Mouse (Mus musculus) hindbrain, embryonic 16.5 days (tissue): Measurements from ENCODE around the gene Gsg1l. TPM values are rescaled to one million over a fixed set of nuclear protein-coding genes. Genes with fewer than 3 reads are reported as not detected.

ENCODE experiments used
- ATAC-seq: fragments of 200-750 bp; cut with Nextera tagmentation; 2 replicates; pipeline ENCODE4 v1.8.0; 2017; ENCODE audit warnings: moderate TSS enrichment, moderate library complexity
- H3K27ac ChIP-seq: fragments of 300-500 bp; sonication (generic); 2 replicates; pipeline ENCODE4 v1.5.1; 2014; ENCODE audit warnings: low read depth, mild to moderate bottlenecking, control low read depth, low read length, moderate library complexity
- H3K27me3 ChIP-seq: fragments of 300-500 bp; sonication (generic); replicated peaks from 2 replicates; pipeline ENCODE4 v1.6.1; 2014; ENCODE audit warnings: low read length; ENCODE audit not compliant: control insufficient read depth, insufficient read depth
- H3K36me3 ChIP-seq: fragments of 300-500 bp; sonication (generic); 2 replicates; pipeline ENCODE4 v1.6.1; 2014; ENCODE audit warnings: mild to moderate bottlenecking, low read length, moderate library complexity, mixed read lengths; ENCODE audit not compliant: control insufficient read depth, insufficient read depth
- H3K4me1 ChIP-seq: fragments of 300-500 bp; sonication (generic); 2 replicates; pipeline ENCODE4 v1.6.1; 2014; ENCODE audit warnings: low read depth, low read length; ENCODE audit not compliant: control insufficient read depth, insufficient read depth
- H3K4me2 ChIP-seq: fragments of 300-500 bp; sonication (generic); 2 replicates; pipeline ENCODE4 v1.6.1; 2014; ENCODE audit warnings: mild to moderate bottlenecking, low read length, control low read depth, moderate library complexity
- H3K4me3 ChIP-seq: fragments of 300-500 bp; sonication (generic); 2 replicates; pipeline ENCODE4 v1.5.1; 2014; ENCODE audit warnings: mild to moderate bottlenecking, low read length, control low read depth, moderate library complexity
- H3K9ac ChIP-seq: fragments of 300-500 bp; sonication (generic); 2 replicates; pipeline ENCODE4 v1.6.1; 2014; ENCODE audit warnings: low read depth, mild to moderate bottlenecking, control low read depth, low read length, moderate library complexity
- H3K9me3 ChIP-seq: fragments of 300-500 bp; sonication (generic); 2 replicates; pipeline ENCODE4 v1.6.1; 2014; ENCODE audit warnings: mild to moderate bottlenecking, low read length, moderate library complexity; ENCODE audit not compliant: control insufficient read depth
- WGBS: fragments of 180-500 bp; shearing (Covaris S2); extraction: QIAGEN DNeasy Blood & Tissue Kit; methylation state at CpG from one replicate; pipeline ENCODE4 v1.1.7; 2014; 5-methylcytosine and 5-hydroxymethylcytosine counted together
- polyA plus RNA-seq: library from polyadenylated mRNA; unstranded; fragments of >200 nt; fragmentation: Nextera tagmentation; extraction: Ambion mirVana; gene quantifications from 2 replicates; pipeline ENCODE4 v1.2.1, GENCODE M21; 2015

The Gsg1l gene
- polyA plus RNA-seq, 1 experiment from 2014 or later, result 16.9 TPM

DNA sequence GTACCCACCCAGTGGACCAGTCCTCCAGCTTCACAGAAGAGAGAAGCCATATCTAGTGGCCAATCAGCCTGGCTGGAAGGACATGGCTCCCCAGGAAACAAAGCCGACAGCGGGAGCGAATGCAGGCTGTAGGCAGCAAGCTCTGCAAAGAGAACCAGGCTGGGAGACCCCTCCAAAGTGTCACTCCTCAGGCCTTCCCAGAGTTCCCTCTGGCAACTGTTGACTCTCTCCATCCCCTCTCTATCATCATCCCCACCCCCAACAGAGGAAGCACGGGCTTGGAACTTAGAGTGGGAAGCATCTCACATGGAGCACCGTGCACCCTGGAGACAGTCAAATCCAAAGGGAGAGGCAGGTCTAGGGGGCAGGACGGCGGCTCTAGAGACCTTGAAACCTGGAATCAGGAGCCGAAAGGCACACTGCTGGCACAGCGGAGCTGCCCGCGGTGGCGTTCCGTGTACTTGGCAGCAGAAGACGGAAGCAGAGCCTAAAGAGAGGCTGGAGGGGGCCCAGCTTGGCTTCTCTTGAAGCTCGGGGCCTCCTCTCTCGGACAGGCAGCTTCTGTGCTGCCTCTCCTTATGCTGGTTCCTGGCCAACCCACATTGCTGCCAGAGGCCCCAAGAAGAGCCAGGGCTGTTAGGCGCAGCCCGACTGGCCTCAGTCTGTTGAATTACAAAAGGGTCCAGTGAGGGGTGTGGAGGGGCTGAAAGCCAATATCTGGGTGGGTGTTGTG lies 41.3 kb downstream of the Gsg1l start:
- 43% methylated on average over 14 of the region's 18 CpGs for WGBS
- H3K36me3 ChIP-seq, result no peaks in the 10 kb centered on the region
- peak overlapping the region; percentile 68 for H3K27ac ChIP-seq
- no peaks in the 10 kb centered on the region for H3K9me3 ChIP-seq
- peak overlapping the region; percentile 20; the same call in 1 of the 2 replicates for H3K4me2 ChIP-seq
- no peak overlapping the region for H3K9ac ChIP-seq
- peaks cover 25% of the 10 kb centered on the region for H3K4me1 ChIP-seq
- peak; percentile 90 for ATAC-seq
- H3K27me3 ChIP-seq, result no peaks in the 10 kb centered on the region
- no peak overlapping the region for H3K4me3 ChIP-seq

- H3K9ac ChIP-seq, result no peak overlapping the region
- ATAC-seq, result no peak
- H3K27me3 ChIP-seq, result no peaks in the 10 kb centered on the region
- no peak overlapping the region for H3K4me2 ChIP-seq
- H3K9me3 ChIP-seq, result no peaks in the 10 kb centered on the region
- H3K36me3 ChIP-seq, result no peaks in the 10 kb centered on the region
- whole genome bisulfite sequencing, result 84% methylated on average over 5 of the region's 5 CpGs
- H3K4me1 ChIP-seq, result peaks cover 27% of the 10 kb centered on the region
- no peak overlapping the region for H3K4me3 ChIP-seq
- H3K27ac ChIP-seq, result no peak overlapping the region
Observed at GRCm38 (mm10) chr7:126039847-126040246, 42.4 kb downstream of the Gsg1l start.

GRCm38 (mm10) chr7:126039247-126039835 lies 42.9 kb downstream of the Gsg1l start:
- ATAC-seq, result no peak
- 60% methylated on average over 5 of the region's 5 CpGs for WGBS
- H3K4me1 ChIP-seq, result peaks cover 30% of the 10 kb centered on the region
- peak overlapping the region; percentile 79 for H3K27ac ChIP-seq
- H3K4me2 ChIP-seq, result peak overlapping the region; percentile 40
- peak overlapping the region; percentile 56 for H3K9ac ChIP-seq
- no peak overlapping the region for H3K4me3 ChIP-seq
- H3K36me3 ChIP-seq, result no peaks in the 10 kb centered on the region
- H3K27me3 ChIP-seq, result no peaks in the 10 kb centered on the region
- H3K9me3 ChIP-seq, result no peaks in the 10 kb centered on the region

DNA sequence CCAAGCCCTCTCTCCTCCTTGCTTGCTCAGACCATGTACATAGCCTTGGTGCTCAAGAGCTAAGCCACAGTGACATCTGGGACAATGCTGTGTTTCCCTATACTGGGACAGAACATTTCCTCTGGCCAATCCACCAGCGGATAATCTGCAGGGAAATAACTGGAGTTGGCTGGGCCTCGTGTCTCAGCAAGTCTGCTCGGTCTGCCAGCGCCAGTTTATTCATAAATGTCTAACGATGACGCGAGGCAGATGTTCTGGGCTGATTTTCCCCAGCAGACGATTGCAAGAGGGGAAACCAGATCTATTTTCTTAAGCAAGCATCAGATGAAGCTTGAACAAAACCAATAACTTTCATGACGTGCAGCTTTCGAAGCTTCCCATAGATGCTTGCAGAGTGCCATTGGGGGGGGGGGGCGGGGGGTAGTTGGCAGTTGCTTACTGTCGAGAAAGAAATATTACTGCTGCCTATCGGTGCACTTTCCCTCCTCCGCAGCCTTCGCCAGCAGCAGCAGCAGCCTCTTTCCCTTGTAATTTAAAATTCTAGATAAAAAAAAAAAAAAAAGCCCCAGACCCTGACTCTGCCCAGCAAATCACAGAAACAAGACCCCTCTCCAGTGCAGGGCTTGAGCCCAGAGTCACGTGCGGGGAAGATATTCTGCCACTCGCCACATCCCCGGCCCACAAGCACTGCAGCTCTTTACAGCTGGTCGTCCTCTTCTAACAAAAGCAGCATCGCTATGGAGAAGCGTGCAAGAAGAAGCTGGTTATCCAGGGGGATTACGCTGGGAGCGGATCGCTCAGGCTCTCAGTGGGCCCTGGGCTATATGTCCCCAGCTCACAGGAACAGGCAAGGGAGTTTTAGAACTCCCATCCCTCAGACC lies 43.6 kb downstream of the Gsg1l start:
- WGBS, result 18% methylated on average over 25 of the region's 25 CpGs

DNA sequence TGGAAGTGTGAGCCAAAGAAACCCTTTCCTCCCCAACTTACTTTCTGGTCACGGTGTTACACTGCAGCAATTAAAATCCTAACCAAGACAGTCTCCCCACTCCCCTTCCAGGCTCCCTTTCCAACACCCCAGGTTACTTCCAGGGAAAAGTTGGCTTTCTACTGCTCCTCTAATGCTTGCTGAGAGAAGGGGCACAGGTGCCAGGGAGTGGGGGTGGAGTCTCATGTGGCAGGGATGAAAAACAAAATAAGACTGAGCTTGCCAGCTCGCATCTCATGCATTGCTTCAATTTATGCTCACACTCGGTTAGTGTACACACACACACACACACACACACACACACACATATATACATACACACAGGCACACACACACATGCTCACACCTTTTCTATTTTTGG lies 46.9 kb downstream of the Gsg1l start:
- H3K36me3 ChIP-seq, result no peaks in the 10 kb centered on the region
- ATAC-seq, result no peak
- no peak overlapping the region for H3K4me2 ChIP-seq
- no peak overlapping the region for H3K4me3 ChIP-seq
- H3K4me1 ChIP-seq, result peaks cover 42% of the 10 kb centered on the region
- 49% methylated on average over 3 of the region's 3 CpGs for WGBS
- no peaks in the 10 kb centered on the region for H3K27me3 ChIP-seq
- H3K27ac ChIP-seq, result no peak overlapping the region
- H3K9ac ChIP-seq, result no peak overlapping the region
- H3K9me3 ChIP-seq, result no peaks in the 10 kb centered on the region

More for the DNA sequence above, 43.6 kb downstream of the Gsg1l start:
- Histone ChIP-seq H3K36me3 (no peaks in the 10 kb centered on the region), H3K4me3 (no peak overlapping the region), H3K27me3 (no peaks in the 10 kb centered on the region), H3K9ac (peak overlapping the region; percentile 56), H3K9me3 (no peaks in the 10 kb centered on the region), H3K4me2 (peak overlapping the region; percentile 40), H3K4me1 (peaks cover 30% of the 10 kb centered on the region), H3K27ac (peak overlapping the region; percentile 79)
- ATAC-seq, result no peak; the same call in 1 of the 2 replicates

GRCm38 (mm10) chr7:126032776-126033209 lies 49.4 kb downstream of the Gsg1l start:
- Histone ChIP-seq H3K4me1 (peaks cover 24% of the 10 kb centered on the region), H3K9ac (no peak overlapping the region), H3K36me3 (no peaks in the 10 kb centered on the region), H3K27me3 (no peaks in the 10 kb centered on the region), H3K4me2 (no peak overlapping the region), H3K27ac (peak overlapping the region; percentile 81), H3K9me3 (no peaks in the 10 kb centered on the region), H3K4me3 (no peak overlapping the region)
- WGBS, result 36% methylated on average over 5 of the region's 5 CpGs
- ATAC-seq, result peak; percentile 75

DNA sequence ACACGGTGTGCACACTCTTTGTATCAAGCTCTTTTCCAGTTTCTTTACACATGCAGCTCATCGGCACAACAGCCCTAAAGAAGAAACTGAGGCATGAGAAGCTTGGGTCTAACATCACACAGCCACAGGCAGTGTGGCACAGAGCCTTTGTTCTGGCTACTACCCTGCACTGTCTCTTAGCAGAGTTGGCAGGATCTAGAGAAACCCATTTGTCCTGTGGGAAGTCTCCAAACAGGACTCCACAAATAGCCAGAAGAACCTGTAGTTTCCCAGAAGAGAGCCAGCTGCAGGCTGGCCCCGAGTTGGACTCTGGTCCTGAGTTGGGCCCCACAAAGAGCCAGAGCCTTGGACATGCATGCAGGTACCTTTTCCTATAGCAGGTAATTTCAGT lies 49.9 kb downstream of the Gsg1l start:
- H3K27me3 ChIP-seq, result no peaks in the 10 kb centered on the region
- no peak overlapping the region for H3K9ac ChIP-seq
- H3K4me2 ChIP-seq, result no peak overlapping the region
- peak; percentile 62 for ATAC-seq
- H3K36me3 ChIP-seq, result no peaks in the 10 kb centered on the region
- WGBS, result 71% methylated on average over 3 of the region's 3 CpGs
- H3K4me1 ChIP-seq, result peaks cover 22% of the 10 kb centered on the region
- peak overlapping the region; percentile 81 for H3K27ac ChIP-seq
- H3K4me3 ChIP-seq, result no peak overlapping the region
- H3K9me3 ChIP-seq, result no peaks in the 10 kb centered on the region

- H3K27me3 ChIP-seq, result no peaks in the 10 kb centered on the region
- H3K4me2 ChIP-seq, result no peak overlapping the region
- H3K27ac ChIP-seq, result peak overlapping the region; percentile 81
- no peaks in the 10 kb centered on the region for H3K36me3 ChIP-seq
- no peaks in the 10 kb centered on the region for H3K9me3 ChIP-seq
- ATAC-seq, result peak; percentile 74
- no peak overlapping the region for H3K4me3 ChIP-seq
- H3K4me1 ChIP-seq, result peaks cover 22% of the 10 kb centered on the region
- no peak overlapping the region for H3K9ac ChIP-seq
- 43% methylated on average over 10 of the region's 10 CpGs for WGBS
Observed at GRCm38 (mm10) chr7:126031598-126032364, 50.4 kb downstream of the Gsg1l start.
